Mouse (Mus musculus) gastrocnemius, adult 8-10 months (tissue): ENCODE measurements around the gene Cd79b. TPM values are rescaled to one million over a fixed set of nuclear protein-coding genes. Genes with fewer than 3 reads are reported as not detected.
"Not testable (repeated sequence)": the region's sequence is repeated elsewhere in the genome, so short reads cannot be mapped to it uniquely, and the experiment has no call there.

ENCODE experiments used
- DNase-seq, 2 experiments: peaks; one replicate each; pipeline ENCODE4 v3.0.0; 2022; ENCODE audit warnings: low spot score in 2 of 2
- total RNA-seq, 4 experiments: library from RNA; stranded (reverse); gene quantifications; 2 replicates each; pipeline ENCODE4 v1.2.4; 2022

Gene Cd79b
- total RNA-seq: under 1 TPM in 3 of 4 experiments, not detected in 1; 0.24 to 0.58 (median 0.25) TPM

DNA sequence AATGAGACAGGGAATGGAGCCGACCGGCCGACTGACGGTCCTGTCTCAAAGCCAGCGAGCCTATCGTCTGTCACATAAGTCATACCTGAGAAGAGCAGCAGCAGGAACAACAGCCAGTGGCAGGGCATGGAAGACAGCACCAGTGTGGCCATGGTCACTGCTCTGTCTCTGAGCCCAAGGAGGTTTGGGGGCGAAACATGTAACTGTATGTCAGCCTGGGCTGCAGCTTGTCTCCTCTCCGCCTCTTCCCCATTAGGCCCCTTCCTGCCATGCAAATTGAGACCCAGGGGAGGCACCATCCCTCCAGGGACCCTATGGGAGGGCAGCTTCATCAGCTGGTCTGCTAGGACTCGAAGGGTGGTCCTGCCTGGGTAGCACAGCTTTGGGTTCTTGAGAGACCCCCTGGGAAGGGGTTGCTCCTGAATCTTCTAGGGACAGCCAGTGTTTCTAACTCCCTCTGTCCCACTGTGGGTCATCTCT lies at the start of gene Cd79b:
Gene Cd79b (minus strand): TSS at position 430 of the 480 bp plus-strand sequence.
- peak in 1 of 2 experiments; percentile 40 for DNase-seq

DNA sequence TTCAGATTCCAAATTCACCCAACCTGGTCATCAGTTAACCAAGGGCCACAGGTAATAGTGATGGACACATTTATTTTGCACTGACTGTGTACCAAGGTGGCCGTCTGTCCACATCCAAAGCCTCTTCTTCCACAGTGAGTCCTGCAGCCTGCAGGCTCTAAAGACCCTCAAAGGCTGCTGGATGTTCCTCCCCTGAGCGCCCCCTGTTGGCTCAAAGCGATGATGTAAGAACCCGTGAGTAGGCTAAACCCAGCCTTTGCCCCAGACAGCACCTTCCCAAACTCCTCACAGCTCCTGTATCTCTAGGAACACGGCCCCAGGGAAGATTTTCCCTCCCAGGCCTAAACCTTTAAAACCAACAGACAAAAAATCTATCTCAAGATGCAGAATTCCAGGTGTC lies 44.8 kb upstream of the Cd79b start:
- DNase-seq: no peak

DNA sequence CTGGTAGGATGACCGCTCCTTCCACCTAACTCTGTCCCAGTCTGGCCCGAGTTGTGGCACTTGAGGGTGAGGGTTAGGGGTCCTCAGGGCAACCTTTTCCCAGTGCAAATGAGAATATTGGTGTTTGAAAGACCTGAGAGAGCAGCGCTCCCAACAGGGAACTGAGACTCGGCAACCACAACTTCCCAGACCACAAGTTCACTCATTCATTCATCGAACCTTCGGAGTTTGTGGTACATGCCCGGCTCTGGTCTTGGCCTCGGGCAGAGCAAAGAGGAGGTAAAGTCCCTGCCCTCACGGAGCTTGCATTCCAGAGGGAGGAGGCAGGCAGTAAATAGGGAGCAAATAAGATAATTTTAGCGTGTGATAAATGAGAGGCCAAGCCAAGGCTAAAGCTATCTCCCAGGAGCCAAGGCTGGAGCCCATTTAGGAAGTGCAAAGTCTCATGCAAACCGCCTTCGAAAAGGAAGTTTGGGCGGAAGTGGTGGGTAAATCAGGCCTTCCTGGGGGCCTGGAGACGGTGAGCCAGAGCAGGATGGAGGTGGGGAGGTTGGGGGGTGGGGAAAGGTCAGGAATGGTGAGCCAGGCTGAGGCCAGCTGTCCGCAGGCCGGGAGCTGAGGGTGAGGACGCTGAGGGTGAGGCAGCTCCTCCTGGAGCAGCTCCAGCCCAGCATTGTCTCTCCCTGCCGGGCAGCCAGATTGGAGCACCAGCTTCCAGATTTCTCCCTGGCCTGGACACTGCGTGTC lies 41.0 kb upstream of the Cd79b start:
- DNase-seq: peak in 1 of 2 experiments; percentile 39

DNA sequence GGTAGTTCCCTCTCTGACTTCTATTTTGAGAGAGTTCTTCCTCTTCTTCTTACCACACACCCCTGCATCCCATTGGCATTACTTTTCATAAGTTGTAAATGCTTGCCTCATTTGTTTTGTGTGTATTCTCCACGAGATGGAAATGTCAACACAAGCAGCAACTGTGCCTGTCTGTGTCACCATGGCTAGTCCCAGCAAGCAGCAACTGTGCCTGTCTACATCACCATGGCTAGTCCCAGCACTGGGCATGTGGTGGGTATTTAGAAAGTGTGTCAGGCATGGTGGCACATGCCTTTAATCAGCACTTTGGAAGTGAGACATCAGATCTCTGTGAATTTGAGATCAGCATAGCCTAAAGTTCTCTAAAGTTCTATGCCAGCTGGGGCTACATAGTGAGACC lies 39.6 kb upstream of the Cd79b start:
- no peak for DNase-seq

DNA sequence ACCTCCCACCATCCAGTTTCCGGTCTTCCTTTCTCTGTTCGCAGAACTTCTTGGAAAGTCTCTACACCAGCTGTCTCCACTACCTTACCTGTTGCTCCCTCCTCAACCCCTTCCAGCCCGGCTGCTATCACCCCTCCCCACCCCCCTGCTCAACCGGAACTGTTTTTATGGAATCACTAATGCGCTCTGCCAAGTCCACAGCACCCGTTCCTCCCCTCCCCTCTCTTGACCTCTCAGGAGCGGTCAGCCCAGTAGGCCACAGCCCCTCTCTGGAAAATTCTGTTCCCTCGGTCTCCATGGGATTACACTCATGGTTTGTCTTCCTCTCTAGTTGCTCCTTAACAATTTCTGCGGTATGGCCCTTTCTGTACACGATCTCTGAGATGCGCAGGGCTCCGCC lies 38.6 kb upstream of the Cd79b start, which contains the start of gene Scn4a:
Gene Scn4a (minus strand): TSS at position 101 of the 400 bp plus-strand sequence.
- no peak for DNase-seq

DNA sequence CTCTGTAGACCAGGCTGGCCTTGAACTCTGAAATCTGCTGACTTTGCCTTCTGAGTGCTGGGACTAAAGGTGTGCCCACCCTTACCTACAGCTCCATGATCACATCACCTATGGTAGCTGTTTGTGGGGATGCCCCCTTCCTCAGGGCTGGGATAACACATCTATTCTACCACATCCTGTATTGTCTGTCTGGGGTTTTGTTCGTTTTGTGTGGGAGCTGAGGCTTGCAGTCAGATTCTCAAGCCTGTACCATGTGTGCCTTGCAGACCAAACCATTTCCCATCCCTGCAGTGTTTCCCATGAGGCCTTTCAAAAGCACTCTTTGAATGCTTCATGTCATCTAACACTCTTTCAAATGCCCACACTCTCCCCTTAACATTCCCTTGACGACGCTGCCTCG lies 37.4 kb upstream of the Cd79b start:
- DNase-seq: no peak

DNA sequence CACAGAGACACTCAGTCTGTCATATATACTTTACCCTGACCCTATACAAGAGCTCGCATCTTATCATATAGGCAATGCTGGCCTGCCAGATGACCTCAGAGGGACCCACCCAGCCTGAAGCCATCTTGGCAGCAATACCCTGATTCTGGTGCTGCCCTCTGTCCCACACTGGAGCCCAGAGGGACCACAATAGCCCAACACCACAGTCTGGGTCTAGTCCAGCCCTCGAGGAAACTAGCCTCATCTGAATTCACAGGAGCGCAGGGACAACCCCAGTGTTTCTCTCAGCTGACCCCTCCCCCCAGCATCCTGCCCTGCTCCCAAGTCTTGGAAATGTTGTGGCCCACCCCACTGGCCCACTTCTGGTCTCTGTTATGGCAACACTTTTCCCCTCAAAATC lies 36.7 kb upstream of the Cd79b start:
- DNase-seq: no peak

DNA sequence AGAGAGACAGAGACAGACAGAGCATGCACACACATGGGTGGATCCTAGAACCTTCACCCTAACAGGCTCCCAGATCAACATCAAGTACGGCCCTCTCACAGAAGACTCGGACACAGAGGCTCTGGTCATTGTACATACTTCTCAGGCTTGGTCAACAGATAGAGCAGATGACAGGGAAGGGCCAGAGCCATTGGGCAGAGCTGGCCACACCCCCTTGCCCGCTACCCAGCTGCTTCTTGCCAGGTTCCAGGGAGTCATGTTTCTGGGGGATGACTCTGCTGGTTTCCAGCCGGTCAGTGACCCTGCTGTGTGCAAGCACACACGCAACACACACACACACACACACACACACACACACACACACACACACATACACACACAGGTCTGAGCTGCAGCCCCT lies 36.3 kb upstream of the Cd79b start:
- peak; percentile 63 to 82 for DNase-seq

DNA sequence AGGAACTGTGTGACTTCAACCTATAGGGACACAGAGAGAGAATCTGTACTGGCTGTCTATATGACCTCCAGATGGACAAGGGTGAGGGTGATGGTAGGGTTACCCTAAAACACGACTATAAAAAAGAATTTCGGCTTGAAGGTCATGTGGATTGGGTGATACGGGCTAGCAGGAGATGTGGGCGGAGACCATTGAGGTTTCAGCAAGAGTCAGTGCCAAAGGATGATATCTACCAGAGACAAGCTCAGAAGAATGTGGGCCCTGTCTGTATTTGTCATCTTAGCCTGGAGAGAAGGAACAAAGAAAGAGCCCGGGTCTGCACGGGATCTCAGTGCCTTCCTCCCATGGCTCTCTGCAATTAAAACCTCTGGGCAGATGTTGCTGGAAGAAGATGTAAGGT lies 35.2 kb upstream of the Cd79b start:
- DNase-seq: no peak

DNA sequence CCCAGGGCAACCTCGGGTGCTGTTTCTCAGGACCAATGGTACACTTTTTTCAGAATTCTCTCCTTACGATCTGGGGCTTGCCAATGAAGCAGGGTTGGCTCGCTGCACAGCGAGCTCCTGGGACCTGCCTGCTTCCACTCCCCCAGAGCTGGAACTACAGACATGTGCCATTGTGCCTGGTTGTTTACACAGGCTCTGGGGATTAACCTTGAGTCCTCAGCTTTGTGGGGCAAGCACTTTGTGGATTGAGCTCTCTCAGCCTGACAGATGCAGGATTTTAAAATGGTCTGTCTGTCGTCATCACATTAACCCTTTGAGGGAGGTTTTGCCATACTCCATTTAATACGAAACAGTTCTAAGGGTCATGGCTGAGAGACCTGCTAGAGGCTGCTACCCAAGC lies 30.3 kb upstream of the Cd79b start:
- no peak for DNase-seq

DNA sequence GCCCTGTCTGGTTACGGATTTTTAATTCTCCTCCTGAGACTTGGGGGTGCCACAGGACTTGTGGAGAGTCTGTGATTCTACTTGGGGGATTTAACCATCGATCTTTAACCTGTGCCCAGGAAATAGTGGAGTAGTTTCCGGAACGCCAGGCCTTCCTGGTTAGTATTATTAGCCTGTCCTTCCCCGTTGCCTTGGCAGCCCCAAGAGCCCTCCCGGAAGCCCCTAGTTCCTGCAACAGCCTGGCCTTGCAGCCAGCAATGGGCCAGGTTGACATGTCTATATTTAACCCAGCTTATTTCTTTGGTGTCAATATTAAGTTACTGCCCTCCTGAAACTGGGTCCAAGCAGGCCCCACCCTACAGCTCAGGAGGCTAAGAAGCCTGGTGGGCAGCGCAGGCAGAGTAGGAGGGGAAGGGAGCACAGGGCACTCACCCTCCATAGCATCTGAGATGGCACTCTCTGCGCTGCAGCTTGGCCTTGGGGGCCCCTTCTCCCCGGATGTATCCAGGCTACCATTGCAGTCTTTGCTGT lies 26.5 kb upstream of the Cd79b start:
- peak; percentile 68 to 83 for DNase-seq

DNA sequence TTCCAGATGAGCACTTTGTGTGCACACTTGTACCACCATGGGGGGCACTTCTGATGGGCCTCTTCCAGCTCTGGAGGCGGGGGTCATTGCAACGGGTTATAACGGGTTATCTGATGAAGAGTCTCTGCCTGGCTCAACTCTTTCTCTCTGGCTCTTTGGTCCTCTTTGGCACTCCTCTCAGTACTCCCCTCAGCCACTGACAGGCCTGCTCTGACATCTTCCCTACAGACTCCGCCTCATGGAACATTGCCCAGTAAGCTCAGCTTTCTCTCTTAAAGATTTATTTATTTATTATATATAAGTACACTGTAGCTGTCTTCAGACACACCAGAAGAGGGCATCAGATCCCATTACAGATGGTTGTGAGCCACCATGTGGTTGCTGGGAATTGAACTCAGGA lies 24.8 kb upstream of the Cd79b start:
- DNase-seq: not testable (repeated sequence)

DNA sequence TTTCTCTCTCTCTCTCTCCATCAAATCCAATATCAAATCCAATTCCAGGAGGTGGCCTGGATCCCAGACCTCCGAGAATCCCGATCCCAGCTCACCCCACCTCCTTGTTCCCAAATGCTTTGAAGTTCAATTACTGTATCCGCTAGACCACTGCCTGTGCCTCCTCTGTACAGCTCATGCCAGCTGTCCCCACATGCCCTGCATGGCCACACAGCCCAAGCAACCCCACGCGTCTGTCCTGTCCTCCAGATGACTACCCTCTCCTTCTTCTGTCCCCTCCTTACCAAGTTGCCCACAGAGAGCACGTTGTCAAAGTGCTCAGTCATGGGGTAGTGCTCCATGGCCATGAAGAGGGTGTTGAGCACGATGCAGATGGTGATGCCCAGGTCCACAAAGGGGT lies 24.3 kb upstream of the Cd79b start:
- no peak for DNase-seq

DNA sequence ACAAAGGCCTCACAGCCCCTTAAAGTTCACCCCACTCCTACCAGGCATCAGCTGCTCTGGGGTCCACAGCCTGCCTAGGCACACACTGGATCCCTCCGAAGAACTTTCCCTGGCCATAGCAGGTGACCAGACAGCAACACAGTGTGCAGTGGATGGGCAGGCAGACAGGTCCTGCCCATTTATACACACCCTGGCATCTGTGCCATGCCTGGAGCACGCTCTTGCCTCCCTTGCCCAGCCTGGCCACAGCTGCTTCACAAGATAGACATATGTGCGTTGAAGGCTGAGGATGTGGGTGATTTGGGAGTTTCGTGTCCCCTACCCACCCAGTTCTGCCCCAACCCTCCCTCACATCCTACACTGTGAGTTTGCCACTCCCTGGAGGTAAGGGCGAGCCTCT lies 23.5 kb upstream of the Cd79b start:
- peak in 1 of 2 experiments; percentile 47 for DNase-seq

DNA sequence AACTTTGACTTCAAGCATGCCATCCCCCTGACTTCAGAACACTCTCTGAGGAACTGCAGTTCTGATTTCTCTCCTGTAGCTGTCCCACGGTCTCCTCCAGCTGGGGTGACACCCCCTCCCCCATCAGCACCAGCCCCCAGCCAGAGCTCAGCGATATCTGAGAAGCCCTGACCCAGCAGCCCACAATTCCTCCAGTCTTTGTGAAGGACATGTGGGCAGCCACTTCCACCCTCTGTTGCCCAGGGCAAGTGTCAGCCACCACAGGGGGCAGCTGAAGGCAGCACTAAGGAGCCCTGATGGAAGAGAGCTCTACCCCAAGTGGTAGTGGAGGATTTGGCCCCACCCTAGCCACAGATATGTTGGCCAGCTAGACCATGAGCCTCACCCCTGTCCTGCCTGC lies 19.5 kb upstream of the Cd79b start:
- DNase-seq: peak; percentile 58 to 72

DNA sequence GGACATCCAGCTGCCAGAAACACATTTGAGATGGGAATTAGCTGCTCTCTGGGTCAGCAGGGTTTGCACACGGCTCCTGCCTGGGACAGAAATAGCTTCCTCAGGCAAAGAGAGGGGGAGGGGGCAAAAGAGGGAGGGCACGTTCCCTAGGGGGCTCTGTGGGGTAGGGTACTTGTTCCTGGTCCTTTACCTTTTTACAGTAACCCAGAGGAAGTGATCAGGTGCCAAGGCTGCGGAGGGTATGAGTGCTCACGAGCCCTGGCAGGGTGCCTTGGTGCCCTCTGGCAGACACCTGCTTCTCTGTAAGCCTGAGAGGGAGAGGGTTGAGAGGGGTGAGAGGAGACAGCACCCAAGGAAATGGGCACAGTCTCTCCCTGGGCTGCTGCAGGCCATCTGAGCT lies 17.9 kb upstream of the Cd79b start:
- peak in 1 of 2 experiments; percentile 55 for DNase-seq

DNA sequence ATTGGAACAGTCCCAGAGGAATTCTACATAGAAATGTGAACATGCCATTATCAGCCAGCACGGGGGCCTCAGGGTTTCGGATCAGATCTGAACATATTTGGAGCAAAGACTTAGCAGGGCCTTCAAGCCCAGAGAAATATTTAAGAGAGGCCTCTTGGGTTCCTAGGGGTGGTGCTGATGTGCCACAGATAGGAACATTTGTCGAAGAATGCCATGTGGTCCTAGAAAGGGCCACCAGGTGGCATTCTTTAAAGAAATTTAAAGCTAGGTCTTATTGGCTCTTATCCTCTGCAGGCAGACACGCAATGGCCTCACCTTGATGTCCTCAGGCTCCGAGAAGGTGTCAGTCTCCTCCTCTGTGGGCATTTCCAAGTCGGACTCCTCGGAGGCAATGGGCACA lies 15.1 kb upstream of the Cd79b start:
- DNase-seq: no peak

DNA sequence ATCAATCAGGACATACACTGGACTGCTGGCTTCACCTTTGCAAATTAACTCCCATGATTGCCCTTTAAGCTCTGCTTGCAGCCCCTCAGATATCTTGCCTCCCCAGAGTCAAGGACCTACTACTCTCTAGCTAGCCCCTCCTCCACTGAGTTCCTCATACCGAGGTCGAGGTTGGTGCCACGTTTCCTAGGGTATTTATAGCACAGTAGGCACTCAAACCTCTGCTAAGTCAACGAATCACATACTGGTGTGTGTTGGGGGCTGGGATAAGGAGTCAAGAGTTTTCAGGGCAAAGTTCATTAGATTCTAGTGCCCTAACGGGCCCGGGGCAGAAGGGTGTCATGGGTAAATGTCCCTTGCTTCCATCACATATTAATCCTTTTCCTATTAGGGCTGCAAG lies 14.6 kb upstream of the Cd79b start:
- DNase-seq: no peak

DNA sequence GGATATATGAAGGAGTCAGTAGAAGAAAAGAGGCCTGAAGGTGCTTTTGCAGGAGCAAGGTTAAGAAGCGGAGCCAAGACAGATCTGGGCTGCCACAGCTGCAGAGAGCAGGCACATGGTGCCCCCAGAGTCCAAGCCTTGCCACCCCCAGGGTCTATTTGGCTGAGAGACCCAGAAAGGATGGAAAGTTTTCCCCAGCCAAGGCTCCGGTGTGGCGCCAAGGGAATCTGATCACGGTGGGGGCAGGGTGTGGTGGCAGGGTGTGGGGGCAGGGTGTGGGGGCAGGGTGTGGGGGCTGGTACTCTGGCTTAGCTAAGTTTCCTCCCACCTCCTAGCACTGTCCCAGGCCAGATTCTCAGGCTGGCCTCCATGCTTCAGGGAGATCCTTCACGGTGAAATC lies 14.0 kb upstream of the Cd79b start:
- DNase-seq: peak in 1 of 2 experiments; percentile 75

DNA sequence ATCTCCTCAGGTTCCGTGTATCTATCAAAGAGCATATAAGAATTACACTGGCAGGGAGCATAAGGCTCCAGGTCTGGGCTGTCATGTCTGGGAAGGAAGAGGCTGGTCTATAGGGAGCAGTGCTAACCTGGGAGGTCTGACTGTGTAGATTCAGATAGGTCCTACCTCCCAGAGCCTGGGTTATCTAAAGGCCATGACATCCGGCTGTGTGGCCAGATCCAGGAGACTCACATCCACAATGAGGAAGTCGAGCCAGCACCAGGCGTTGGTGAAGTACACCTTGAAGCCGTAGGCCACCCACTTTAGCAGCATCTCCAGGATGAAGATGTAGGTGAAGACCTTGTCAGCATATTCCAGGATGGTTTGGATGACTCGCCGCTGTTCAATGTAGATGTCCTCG lies 11.9 kb upstream of the Cd79b start:
- DNase-seq: no peak

DNA sequence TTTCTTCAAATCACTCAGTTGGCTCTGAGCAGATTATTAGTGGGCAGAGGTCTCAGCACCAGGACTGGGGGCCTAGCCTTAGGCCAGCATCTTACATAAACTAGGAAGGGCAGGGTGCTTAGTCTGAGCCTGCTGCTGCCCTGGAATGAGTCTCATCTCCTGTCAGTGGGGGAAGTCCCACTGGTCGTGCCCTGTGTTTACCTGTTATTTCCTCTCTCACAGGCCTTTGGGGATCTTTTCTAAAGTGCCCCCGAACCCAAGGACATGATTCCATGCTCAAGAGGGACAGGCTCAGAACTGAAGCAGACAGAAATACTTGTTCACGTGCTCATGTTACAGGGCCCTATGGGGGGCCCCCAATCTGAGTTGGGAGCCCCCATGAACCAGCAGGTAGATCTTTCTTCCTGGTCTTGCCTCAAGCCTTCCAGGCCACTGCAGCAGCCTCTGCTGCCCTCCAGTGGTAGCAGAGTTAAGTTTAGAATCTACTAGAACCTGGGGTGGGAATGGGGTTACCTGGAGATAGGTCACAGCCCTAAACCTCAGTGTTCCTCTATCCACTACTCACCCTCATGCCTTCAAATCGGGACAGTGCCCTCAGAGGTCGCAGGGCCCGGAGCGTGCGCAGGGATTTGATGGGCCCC lies 11.1 kb upstream of the Cd79b start:
- no peak for DNase-seq

DNA sequence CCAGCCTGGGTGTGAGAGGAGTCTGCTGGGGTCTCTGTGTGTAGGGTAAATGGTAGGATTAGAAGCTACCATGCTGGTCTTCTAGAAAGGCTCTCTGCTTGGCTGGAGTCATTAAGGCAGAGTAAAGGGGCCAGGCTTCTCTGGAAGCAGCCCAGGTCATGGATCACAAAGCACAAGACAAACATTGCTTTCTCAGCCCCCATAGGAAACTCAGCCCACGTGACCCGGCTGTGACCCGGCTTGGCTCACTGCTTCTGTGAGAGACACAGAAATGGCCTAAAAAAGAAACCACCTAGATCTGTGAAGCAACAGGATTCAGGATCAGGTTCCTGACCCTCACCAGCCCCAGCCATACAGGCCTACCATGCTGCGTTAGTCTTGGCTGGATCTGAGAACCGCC lies 10.3 kb upstream of the Cd79b start:
- no peak for DNase-seq
